ENCODE assay signal across 8 mouse cellular contexts in the genomic region with DNA sequence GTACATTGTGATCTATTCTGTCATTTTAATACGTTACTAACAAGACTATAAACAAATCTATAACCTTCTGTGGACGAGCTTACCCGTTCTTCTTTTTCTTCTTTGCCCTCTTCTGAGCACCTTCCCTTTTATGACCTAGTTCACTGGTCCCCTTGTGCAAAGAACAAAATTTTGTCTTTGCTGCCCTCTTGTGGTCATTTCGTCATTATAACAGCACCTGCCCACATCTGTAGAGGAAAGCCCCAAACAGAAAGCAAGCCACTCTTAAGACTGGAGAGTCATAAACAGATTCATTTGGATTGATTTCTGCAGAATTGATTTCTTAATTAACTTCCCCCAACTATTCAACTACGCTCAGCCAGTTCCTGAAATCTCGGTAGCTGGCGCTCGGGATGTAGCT.
DNase-seq lines count a peak whose midpoint lies in the region; ATAC-seq and TF ChIP-seq lines count a peak whose summit lies in the region.
"Had no signal": no experiment of that assay in that cellular context is flagged by ENCODE, and none has a peak within 500 bp of the region (broad histone marks: within the 10 kb centered on the region; RNA-seq: fewer than 3 reads in every experiment).

No protein-coding gene starts in this region.

- ATAC-seq in embryonic facial prominence, embryonic 15.5 days (ENCODE audit: insufficient number of reproducible peaks, low FRiP score, low TSS enrichment, low read depth): peak; percentile 63; the same call in 1 of the 2 replicates
- peak; percentile 72 for ATAC-seq in hindbrain, postnatal 0 days

- H3K4me3 ChIP-seq in thymus, adult 2 months (ENCODE audit: control insufficient read depth, insufficient read depth, low read length): no peak overlapping the region
- no peak overlapping the region for H3K4me3 ChIP-seq in embryonic facial prominence, embryonic 15.5 days (replicated peaks)
- H3K4me3 ChIP-seq in hindbrain, postnatal 0 days (ENCODE audit: low read length): no peak overlapping the region
- H3K4me3 ChIP-seq: heart, embryonic 15.5 days had no signal

- no peak overlapping the region for H3K27ac ChIP-seq in thymus, adult 2 months (ENCODE audit: control insufficient read depth, insufficient read depth, low read length)
- no peak overlapping the region for H3K27ac ChIP-seq in embryonic facial prominence, embryonic 15.5 days (replicated peaks)
- H3K27ac ChIP-seq in hindbrain, postnatal 0 days: no peak overlapping the region
- H3K27ac ChIP-seq: heart, embryonic 15.5 days had no signal

- no peak for TF ChIP-seq POLR2A in thymus, adult 2 months (IDR thresholded peaks at IDR 0.05; ENCODE audit: control insufficient read depth, extremely low read depth, insufficient read depth, low read length, poor library complexity)

- intact Hi-C loops in left cerebral cortex, postnatal 4 days (cut with DNase I): loop anchor here (2.0 to 10.0 kb wide), 2 partner anchors 554 to 676 kb away; no protein-coding TSS in a partner anchor

- 19% methylated on average over 8 of the region's 8 CpGs for WGBS in thymus, adult 2 months
- 22% methylated on average over 8 of the region's 8 CpGs for WGBS in embryonic facial prominence, embryonic 15.5 days
- 25% methylated on average over 8 of the region's 8 CpGs for WGBS in hindbrain, postnatal 0 days

- no peaks in the 10 kb centered on the region for H3K4me1 ChIP-seq in thymus, adult 2 months (replicated peaks; ENCODE audit: control insufficient read depth, insufficient read depth, low read length)
- H3K4me1 ChIP-seq in embryonic facial prominence, embryonic 15.5 days: no peaks in the 10 kb centered on the region
- H3K4me1 ChIP-seq in hindbrain, postnatal 0 days (ENCODE audit: insufficient read depth, low read length): no peaks in the 10 kb centered on the region
- H3K4me1 ChIP-seq: heart, embryonic 15.5 days had no signal

- no peak overlapping the region for H3K4me2 ChIP-seq in embryonic facial prominence, embryonic 15.5 days (replicated peaks)
- no peak overlapping the region for H3K4me2 ChIP-seq in hindbrain, postnatal 0 days (ENCODE audit: low read depth, low read length)
- H3K4me2 ChIP-seq: heart, embryonic 15.5 days had no signal

- H3K36me3 ChIP-seq in thymus, adult 2 months (ENCODE audit: control insufficient read depth, insufficient read depth, low read length): no peaks in the 10 kb centered on the region
- H3K36me3 ChIP-seq in embryonic facial prominence, embryonic 15.5 days: no peaks in the 10 kb centered on the region
- H3K36me3 ChIP-seq in hindbrain, postnatal 0 days (ENCODE audit: insufficient read depth, low read length): no peaks in the 10 kb centered on the region
- H3K36me3 ChIP-seq: heart, embryonic 15.5 days had no signal

- H3K9me3 ChIP-seq in embryonic facial prominence, embryonic 15.5 days (replicated peaks): no peaks in the 10 kb centered on the region
- no peaks in the 10 kb centered on the region for H3K9me3 ChIP-seq in hindbrain, postnatal 0 days (ENCODE audit: low read length)
- H3K9me3 ChIP-seq: heart, embryonic 15.5 days had no signal

- H3K9ac ChIP-seq in embryonic facial prominence, embryonic 15.5 days: no peak overlapping the region
- no peak overlapping the region for H3K9ac ChIP-seq in hindbrain, postnatal 0 days (replicated peaks; ENCODE audit: low read length)
- H3K9ac ChIP-seq: heart, embryonic 15.5 days had no signal

- no peak for TF ChIP-seq CTCF in thymus, adult 2 months (IDR thresholded peaks at IDR 0.05; ENCODE audit: borderline replicate concordance, control insufficient read depth, extremely low read depth, insufficient read depth, low read length, poor library complexity)
- peak; percentile 76 for TF ChIP-seq CTCF in hindbrain, postnatal 0 days (IDR thresholded peaks at IDR 0.05; ENCODE audit: low read depth)

- no peaks in the 10 kb centered on the region for H3K27me3 ChIP-seq in thymus, adult 2 months (ENCODE audit: control insufficient read depth, insufficient read depth, low read length)
- H3K27me3 ChIP-seq in embryonic facial prominence, embryonic 15.5 days: no peaks in the 10 kb centered on the region
- H3K27me3 ChIP-seq in hindbrain, postnatal 0 days (ENCODE audit: insufficient read depth, low read length): no peaks in the 10 kb centered on the region
- H3K27me3 ChIP-seq: heart, embryonic 15.5 days had no signal

- peak; percentile 49 for DNase-seq in thymus, adult 2 months
- no peak for DNase-seq in thymus, adult 18-20 months
- DNase-seq in adipocyte (ENCODE audit: low spot score): peak; percentile 74
- DNase-seq in hindbrain, postnatal 0 days (ENCODE audit: low spot score): peak; percentile 92
- peak; percentile 21 for DNase-seq in left cerebral cortex, postnatal 4 days
- DNase-seq in retina, adult 2 months (ENCODE audit: low read depth, low spot score): peak; percentile 38

Comparison
In these comparisons a context has a peak if more than half of its experiments do, and no peak if none do; other contexts are left out.
1. DNase-seq: peak in thymus, adult 2 months (single experiment), adipocyte (single experiment), hindbrain, postnatal 0 days (single experiment), left cerebral cortex, postnatal 4 days (single experiment) and retina, adult 2 months (single experiment); none in thymus, adult 18-20 months (0 of 2).